Mouse (Mus musculus) liver, postnatal 0 days (tissue): ENCODE results near the gene Klk1b24. TPM values are rescaled to one million over a fixed set of nuclear protein-coding genes. Genes with fewer than 3 reads are reported as not detected.
"Not testable (repeated sequence)": the region's sequence is repeated elsewhere in the genome, so short reads cannot be mapped to it uniquely, and the experiment has no call there.

Experiments
- ATAC-seq: fragments of 200-750 bp; cut with Nextera tagmentation; 2 replicates; pipeline ENCODE4 v1.8.0; 2017; ENCODE audit warnings: mild to moderate bottlenecking, moderate library complexity
- DNase-seq: peaks from one replicate; pipeline ENCODE4 v3.0.0-alpha.2; 2016
- H3K27ac ChIP-seq: fragments of 300-500 bp; sonication (generic); 2 replicates; pipeline ENCODE4 v1.5.1; 2014; ENCODE audit warnings: antibody characterized with exemption, moderate library complexity, mild to moderate bottlenecking, low read depth
- H3K27me3 ChIP-seq: fragments of 300-500 bp; sonication (generic); 2 replicates; pipeline ENCODE4 v1.6.1; 2014; ENCODE audit warnings: low read length, control low read depth, mixed read lengths; ENCODE audit not compliant: insufficient read depth
- H3K36me3 ChIP-seq: fragments of 300-500 bp; sonication (generic); replicated peaks from 2 replicates; pipeline ENCODE4 v1.6.1; 2014; ENCODE audit warnings: mild to moderate bottlenecking, control low read depth, low read length, moderate library complexity, mixed read lengths; ENCODE audit not compliant: insufficient read depth
- H3K4me1 ChIP-seq: fragments of 300-500 bp; sonication (generic); 2 replicates; pipeline ENCODE4 v1.6.1; 2014; ENCODE audit warnings: antibody characterized with exemption, mild to moderate bottlenecking, control low read depth; ENCODE audit not compliant: insufficient read depth
- H3K4me2 ChIP-seq: fragments of 300-500 bp; sonication (generic); 2 replicates; pipeline ENCODE4 v1.6.1; 2014; ENCODE audit warnings: low read depth, mild to moderate bottlenecking, low read length, moderate library complexity, mixed read lengths
- H3K4me3 ChIP-seq: fragments of 300-500 bp; sonication (generic); 2 replicates; pipeline ENCODE4 v1.5.1; 2014; ENCODE audit warnings: low read depth, low read length
- H3K9ac ChIP-seq: fragments of 300-500 bp; sonication (generic); replicated peaks from 2 replicates; pipeline ENCODE4 v1.6.1; 2014; ENCODE audit warnings: mild to moderate bottlenecking, moderate library complexity
- H3K9me3 ChIP-seq: fragments of 300-500 bp; sonication (generic); 2 replicates; pipeline ENCODE4 v1.6.1; 2016; ENCODE audit warnings: mild to moderate bottlenecking, control low read depth, low read length, mixed read lengths
- CTCF ChIP-seq: sonication (generic); IDR thresholded peaks from 2 replicates; pipeline ENCODE4 v1.5.1; 2016; ENCODE audit warnings: antibody characterized with exemption, low read depth
- EP300 ChIP-seq: IDR thresholded peaks from 2 replicates; pipeline ENCODE4 v1.6.1; 2016; ENCODE audit warnings: antibody characterized with exemption, low read depth, mild to moderate bottlenecking
- WGBS: fragments of 180-500 bp; shearing (Covaris S2); extraction: QIAGEN DNeasy Blood & Tissue Kit; methylation state at CpG from one replicate; pipeline ENCODE4 v1.1.7; 2014; ENCODE audit not compliant: insufficient replicate concordance; 5-methylcytosine and 5-hydroxymethylcytosine counted together
- polyA plus RNA-seq: library from polyadenylated mRNA; unstranded; fragments of >200 nt; fragmentation: Nextera tagmentation; extraction: Ambion mirVana; gene quantifications from 2 replicates; pipeline ENCODE4 v1.2.1, GENCODE M21; 2015

Gene Klk1b24
- polyA plus RNA-seq, result not detected in 2 replicates

- not testable (repeated sequence) for H3K27me3 ChIP-seq, H3K9me3 ChIP-seq, H3K9ac ChIP-seq, H3K4me1 ChIP-seq, H3K27ac ChIP-seq, H3K36me3 ChIP-seq, H3K4me2 ChIP-seq, H3K4me3 ChIP-seq, ATAC-seq
- peak; percentile 1 for DNase-seq
Observed at GRCm38 (mm10) chr7:44187936-44188335, at the start of gene Klk1b24. Klk1b24 (plus strand) TSS chr7:44188236.

- Histone ChIP-seq H3K9ac (no peak overlapping the region), H3K27ac (no peak overlapping the region), H3K4me1 (no peaks in the 10 kb centered on the region), H3K4me2 (no peak overlapping the region), H3K9me3 (no peaks in the 10 kb centered on the region), H3K27me3 (no peaks in the 10 kb centered on the region), H3K4me3 (no peak overlapping the region), H3K36me3 (no peaks in the 10 kb centered on the region)
- TF ChIP-seq CTCF, result no peak
- no peak for TF ChIP-seq EP300
- WGBS, result 61% methylated on average over 9 of the region's 9 CpGs
- ATAC-seq (no peak), DNase-seq (no peak)
Observed at GRCm38 (mm10) chr7:44179299-44180045, 8.6 kb upstream of the Klk1b24 start.

GRCm38 (mm10) chr7:44186516-44186915 is 1.5 kb upstream of the Klk1b24 start:
- not testable (repeated sequence) for H3K36me3 ChIP-seq, H3K4me2 ChIP-seq, H3K9me3 ChIP-seq, H3K9ac ChIP-seq, H3K4me3 ChIP-seq, H3K27ac ChIP-seq, H3K4me1 ChIP-seq, ATAC-seq, H3K27me3 ChIP-seq
- DNase-seq, result peak; percentile 10
- WGBS, result 53% methylated on average over 8 of the region's 8 CpGs

GRCm38 (mm10) chr7:44193466-44193865 is 5.4 kb downstream of the Klk1b24 start:
- H3K27me3 ChIP-seq, H3K4me2 ChIP-seq, H3K36me3 ChIP-seq, ATAC-seq, DNase-seq, H3K27ac ChIP-seq, H3K9me3 ChIP-seq, H3K4me3 ChIP-seq, H3K4me1 ChIP-seq, H3K9ac ChIP-seq: not testable (repeated sequence)
- WGBS, result 57% methylated on average over 1 of the region's 1 CpGs

- no peak within 1 kb of the TSS for H3K27ac ChIP-seq
- H3K4me3 ChIP-seq, result no peak within 1 kb of the TSS
- no peak within 1 kb of the TSS for H3K4me2 ChIP-seq
- 52% methylated on average over 3 of the region's 3 CpGs for WGBS
- TF ChIP-seq CTCF, result no peak
- no peak for TF ChIP-seq EP300
- no peak for ATAC-seq
- H3K4me1 ChIP-seq, result no peaks in the 10 kb centered on the region
- H3K36me3 ChIP-seq, result no peaks in the 10 kb centered on the region
- H3K9ac ChIP-seq, result no peak within 1 kb of the TSS
- DNase-seq, result no peak
- H3K9me3 ChIP-seq, result no peaks in the 10 kb centered on the region
- no peaks in the 10 kb centered on the region for H3K27me3 ChIP-seq
Observed at GRCm38 (mm10) chr7:44197891-44198290, 9.9 kb downstream of the Klk1b24 start, which contains the start of gene Klk1b3. Klk1b3 (plus strand) TSS chr7:44198191.

GRCm38 (mm10) chr7:44207135-44207534 is 19.1 kb downstream of the Klk1b24 start, which contains the start of gene Klk1b4:
Klk1b4 (plus strand) TSS chr7:44207435.
- 18% methylated on average over 3 of the region's 3 CpGs for WGBS
- not testable (repeated sequence) for H3K27ac ChIP-seq, H3K4me2 ChIP-seq, H3K9me3 ChIP-seq, H3K4me1 ChIP-seq, H3K9ac ChIP-seq, ATAC-seq, DNase-seq, H3K36me3 ChIP-seq, H3K4me3 ChIP-seq, H3K27me3 ChIP-seq

- WGBS, result 39% methylated on average over 3 of the region's 3 CpGs
- H3K9ac ChIP-seq, result no peak overlapping the region
- no peak overlapping the region for H3K4me3 ChIP-seq
- no peaks in the 10 kb centered on the region for H3K9me3 ChIP-seq
- DNase-seq (peak; percentile 41), ATAC-seq (peak; percentile 54; the same call in 1 of the 2 replicates)
- 0 out of 2 replicates have a peak, but pooled peaks cover 4% of the 10 kb centered on the region for H3K4me1 ChIP-seq
- H3K36me3 ChIP-seq, result no peaks in the 10 kb centered on the region
- no peak for TF ChIP-seq CTCF
- no peak for TF ChIP-seq EP300
- H3K27me3 ChIP-seq, result no peaks in the 10 kb centered on the region
- H3K4me2 ChIP-seq, result no peak overlapping the region
- no peak overlapping the region for H3K27ac ChIP-seq
Observed at GRCm38 (mm10) chr7:44208307-44208706, 20.3 kb downstream of the Klk1b24 start.
